Mouse (Mus musculus) midbrain, embryonic 14.5 days (tissue): ENCODE data around the gene Cfap70. TPM values are rescaled to one million over a fixed set of nuclear protein-coding genes. Genes with fewer than 3 reads are reported as not detected.

ENCODE experiments used
- ATAC-seq: fragments of 200-750 bp; cut with Nextera tagmentation; 2 replicates; pipeline ENCODE4 v1.8.0; 2017; ENCODE audit warnings: moderate number of reproducible peaks, moderate library complexity; ENCODE audit not compliant: low FRiP score, low TSS enrichment
- DNase-seq: peaks from one replicate; pipeline ENCODE4 v3.0.0-alpha.2; 2015
- H3K27ac ChIP-seq: fragments of 300-500 bp; sonication (generic); replicated peaks from 2 replicates; pipeline ENCODE4 v1.5.1; 2014; ENCODE audit warnings: mild to moderate bottlenecking, low read depth, low read length, moderate library complexity
- H3K27me3 ChIP-seq: fragments of 300-500 bp; sonication (generic); 2 replicates; pipeline ENCODE4 v1.6.1; 2014; ENCODE audit warnings: low read length, control low read depth, mixed read lengths; ENCODE audit not compliant: control insufficient read depth, insufficient read depth
- H3K36me3 ChIP-seq: fragments of 300-500 bp; sonication (generic); 2 replicates; pipeline ENCODE4 v1.6.1; 2014; ENCODE audit warnings: low read length, control low read depth; ENCODE audit not compliant: control insufficient read depth, insufficient read depth
- H3K4me1 ChIP-seq: fragments of 300-500 bp; sonication (generic); 2 replicates; pipeline ENCODE4 v1.6.1; 2014; ENCODE audit warnings: mild to moderate bottlenecking, antibody characterized with exemption, low read length, control low read depth; ENCODE audit not compliant: control insufficient read depth, insufficient read depth
- H3K4me2 ChIP-seq: fragments of 300-500 bp; sonication (generic); 2 replicates; pipeline ENCODE4 v1.6.1; 2014; ENCODE audit warnings: mild to moderate bottlenecking, low read length, moderate library complexity
- H3K4me3 ChIP-seq: fragments of 300-500 bp; sonication (generic); replicated peaks from 2 replicates; pipeline ENCODE4 v1.5.1; 2014; ENCODE audit warnings: low read depth, low read length
- H3K9ac ChIP-seq: fragments of 300-500 bp; sonication (generic); replicated peaks from 2 replicates; pipeline ENCODE4 v1.6.1; 2014; ENCODE audit warnings: mild to moderate bottlenecking, low read length, moderate library complexity
- H3K9me3 ChIP-seq: fragments of 300-500 bp; sonication (generic); 2 replicates; pipeline ENCODE4 v1.6.1; 2016; ENCODE audit warnings: low read length, control low read depth, mixed read lengths; ENCODE audit not compliant: control insufficient read depth
- WGBS: fragments of 180-500 bp; shearing (Covaris S2); extraction: QIAGEN DNeasy Blood & Tissue Kit; methylation state at CpG from one replicate; pipeline ENCODE4 v1.1.7; 2014; 5-methylcytosine and 5-hydroxymethylcytosine counted together
- polyA plus RNA-seq: library from polyadenylated mRNA; unstranded; fragments of >200 nt; fragmentation: Nextera tagmentation; extraction: Ambion mirVana; gene quantifications from 2 replicates; pipeline ENCODE4 v1.2.1, GENCODE M21; 2014

Cfap70 gene
- polyA plus RNA-seq, 1 experiment from 2014 or later: 1.00 TPM

DNA sequence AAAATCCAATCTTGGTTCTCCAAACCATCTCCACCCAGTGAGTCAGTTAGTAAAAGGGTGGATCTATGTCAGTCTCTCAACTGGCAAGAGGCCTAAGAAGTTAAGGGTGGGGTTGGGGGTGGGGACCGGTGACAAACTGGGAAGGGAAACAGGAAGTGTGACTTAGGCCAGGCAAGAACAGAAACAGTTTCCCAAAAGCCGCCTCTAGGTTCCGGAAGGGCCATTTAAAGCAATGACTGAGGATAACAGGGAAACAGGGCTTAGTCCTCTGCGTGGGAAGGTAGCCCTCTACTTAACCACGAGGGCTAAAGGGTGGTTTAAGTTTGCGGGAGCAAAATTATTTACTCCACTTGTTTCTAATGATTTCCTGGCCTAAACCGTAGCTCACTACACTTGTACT lies 26.8 kb upstream of the Cfap70 start:
- Histone ChIP-seq H3K27me3 (no peaks in the 10 kb centered on the region), H3K4me2 (peak overlapping the region; percentile 92), H3K27ac (no peak overlapping the region), H3K36me3 (no peaks in the 10 kb centered on the region), H3K9ac (no peak overlapping the region), H3K4me3 (peak overlapping the region; percentile 58), H3K4me1 (no peaks in the 10 kb centered on the region), H3K9me3 (no peaks in the 10 kb centered on the region)
- 40% methylated on average over 7 of the region's 7 CpGs for WGBS
- DNase-seq (peak; percentile 2), ATAC-seq (no peak)

DNA sequence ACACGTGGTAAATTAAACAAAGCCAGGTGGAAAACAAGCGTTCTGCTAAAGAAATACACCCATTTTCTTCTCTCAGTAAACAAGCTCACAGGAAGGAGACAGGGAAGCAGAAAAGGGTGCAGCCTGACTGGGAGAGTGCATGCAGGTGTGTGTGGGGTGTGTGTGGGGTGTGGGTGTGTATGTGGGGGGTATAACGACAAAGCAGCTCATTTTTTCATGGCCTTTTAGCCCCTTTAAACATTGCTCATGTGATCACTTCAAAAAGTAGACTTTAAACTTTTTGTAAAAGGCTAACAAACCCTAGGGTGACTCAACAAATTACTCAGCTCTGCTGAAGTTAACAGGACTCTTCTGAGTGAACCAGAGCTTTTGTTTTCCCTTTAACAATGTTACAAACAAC lies 26.4 kb upstream of the Cfap70 start:
- H3K27me3 ChIP-seq: no peaks in the 10 kb centered on the region
- no peaks in the 10 kb centered on the region for H3K9me3 ChIP-seq
- no peak overlapping the region for H3K27ac ChIP-seq
- ATAC-seq (no peak), DNase-seq (no peak)
- H3K9ac ChIP-seq: no peak overlapping the region
- H3K36me3 ChIP-seq: no peaks in the 10 kb centered on the region
- H3K4me3 ChIP-seq: no peak overlapping the region
- 57% methylated on average over 3 of the region's 3 CpGs for WGBS
- no peaks in the 10 kb centered on the region for H3K4me1 ChIP-seq
- no peak overlapping the region for H3K4me2 ChIP-seq

DNA sequence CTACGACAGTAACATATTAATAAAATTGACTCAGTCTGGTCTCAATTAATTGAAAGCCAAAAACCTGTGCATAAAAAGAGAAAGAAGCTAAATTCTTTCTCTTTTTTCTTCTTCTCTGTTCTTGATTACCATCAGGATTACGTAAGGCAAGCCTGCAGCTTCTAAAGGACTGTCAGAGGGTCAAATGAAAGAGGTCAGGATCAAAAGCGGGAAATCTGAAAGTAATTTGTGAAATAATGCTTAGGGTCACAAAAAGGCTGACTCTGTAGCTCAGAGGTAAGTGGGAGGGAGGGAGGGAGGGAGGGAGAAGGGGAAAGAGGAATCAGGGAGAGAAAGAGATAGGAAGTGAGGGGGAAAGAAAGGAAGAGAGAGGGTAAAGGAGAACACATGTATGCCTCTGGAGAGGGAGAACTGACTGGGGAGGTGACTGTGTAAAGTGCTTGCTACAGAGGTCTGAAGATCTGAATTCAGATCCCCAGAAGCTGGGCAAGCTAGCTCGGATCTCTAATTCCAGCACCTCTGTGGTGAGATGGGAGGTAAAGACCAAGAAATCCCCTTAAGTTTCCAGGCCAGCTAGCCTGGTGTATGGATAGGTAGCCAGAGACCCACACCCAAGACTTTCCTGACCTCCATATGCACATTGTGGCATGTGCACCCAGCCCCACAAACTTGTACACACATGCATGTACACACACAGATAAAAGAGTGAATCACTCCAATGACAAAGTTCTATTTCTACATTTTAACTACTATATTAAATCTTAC lies 25.4 kb upstream of the Cfap70 start:
- ATAC-seq (no peak), DNase-seq (no peak)
- H3K9me3 ChIP-seq: no peaks in the 10 kb centered on the region
- no peaks in the 10 kb centered on the region for H3K36me3 ChIP-seq
- no peak overlapping the region for H3K27ac ChIP-seq
- no peak overlapping the region for H3K4me2 ChIP-seq
- H3K9ac ChIP-seq: no peak overlapping the region
- H3K4me1 ChIP-seq: no peaks in the 10 kb centered on the region
- H3K27me3 ChIP-seq: no peaks in the 10 kb centered on the region
- 38% methylated on average over 4 of the region's 4 CpGs for WGBS
- H3K4me3 ChIP-seq: no peak overlapping the region

DNA sequence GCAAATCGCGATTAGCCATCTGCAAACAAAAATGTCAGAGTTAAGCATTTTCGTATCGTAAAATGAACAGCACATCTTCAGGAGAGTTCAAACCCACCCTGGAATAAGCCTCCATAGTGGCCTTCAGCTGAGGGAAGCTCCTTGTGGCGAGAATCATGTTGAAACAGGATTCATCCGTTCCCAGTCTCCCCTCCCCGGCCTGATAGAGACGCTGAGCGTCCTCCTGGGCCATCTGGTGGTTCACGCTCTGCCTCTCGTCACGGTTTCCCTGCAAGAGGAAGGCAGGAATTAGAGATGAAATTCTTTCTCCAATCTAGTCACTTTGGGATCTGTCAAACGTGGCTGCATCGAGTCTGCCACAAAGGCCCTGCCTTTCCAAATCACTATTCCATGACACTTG lies 8.2 kb upstream of the Cfap70 start:
- H3K4me3 ChIP-seq: no peak overlapping the region
- WGBS: 75% methylated on average over 14 of the region's 14 CpGs
- no peak for DNase-seq

DNA sequence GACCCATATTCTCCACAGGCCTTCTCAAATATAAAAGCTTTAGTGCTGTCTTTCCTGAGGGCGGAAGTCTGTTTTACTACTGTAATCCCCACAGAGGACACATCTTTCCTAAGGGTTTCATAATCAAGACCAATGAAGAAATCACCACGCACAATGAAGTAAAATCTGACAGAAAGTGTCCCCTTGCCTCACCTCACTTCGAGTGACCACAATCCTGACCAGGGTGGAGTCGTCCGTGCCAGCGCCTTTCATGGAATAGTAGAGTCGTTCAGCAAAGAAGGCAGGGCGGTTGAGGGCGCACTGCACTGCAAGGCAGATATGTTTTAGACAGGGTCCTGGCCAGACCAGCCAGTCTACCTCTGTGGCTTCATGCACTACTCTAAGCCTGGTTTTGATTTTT lies 6.4 kb upstream of the Cfap70 start:
- Histone ChIP-seq H3K4me2 (no peak overlapping the region), H3K27me3 (no peaks in the 10 kb centered on the region), H3K27ac (no peak overlapping the region), H3K9ac (no peak overlapping the region), H3K4me3 (no peak overlapping the region), H3K9me3 (no peaks in the 10 kb centered on the region), H3K4me1 (no peaks in the 10 kb centered on the region), H3K36me3 (no peaks in the 10 kb centered on the region)
- WGBS: 91% methylated on average over 9 of the region's 9 CpGs
- ATAC-seq: no peak
- DNase-seq: no peak

More for the DNA sequence above, 8.2 kb upstream of the Cfap70 start:
- no peaks in the 10 kb centered on the region for H3K4me1 ChIP-seq
- no peak for ATAC-seq
- H3K27ac ChIP-seq: no peak overlapping the region
- H3K4me2 ChIP-seq: no peak overlapping the region
- no peaks in the 10 kb centered on the region for H3K9me3 ChIP-seq
- H3K36me3 ChIP-seq: 0 out of 2 replicates have a peak, but pooled peaks cover 2% of the 10 kb centered on the region
- H3K9ac ChIP-seq: no peak overlapping the region
- no peaks in the 10 kb centered on the region for H3K27me3 ChIP-seq

DNA sequence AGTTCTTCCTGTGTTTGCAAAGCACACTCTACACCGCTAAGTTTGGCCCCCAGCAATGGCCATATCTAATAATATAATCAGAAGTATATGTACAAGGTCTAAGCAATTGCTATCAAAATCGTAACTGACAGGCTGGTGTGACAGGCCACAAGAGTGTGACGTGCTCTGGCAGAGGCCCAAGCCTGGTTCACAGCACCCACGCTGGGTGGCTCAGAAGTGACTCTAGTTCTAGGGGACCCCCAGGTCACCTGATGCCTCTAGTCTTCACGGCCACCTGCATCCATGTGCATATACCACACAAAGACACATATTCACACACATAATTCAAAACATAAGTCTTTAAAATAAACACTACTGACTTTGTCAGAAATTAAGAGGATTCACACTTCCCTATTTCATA lies 903 bp upstream of the Cfap70 start:
- no peak for DNase-seq
- no peak overlapping the region for H3K4me2 ChIP-seq
- H3K4me3 ChIP-seq: no peak overlapping the region
- no peak for ATAC-seq
- 94% methylated on average over 5 of the region's 5 CpGs for WGBS
- no peak overlapping the region for H3K9ac ChIP-seq
- no peaks in the 10 kb centered on the region for H3K36me3 ChIP-seq
- H3K9me3 ChIP-seq: no peaks in the 10 kb centered on the region
- no peaks in the 10 kb centered on the region for H3K4me1 ChIP-seq
- H3K27ac ChIP-seq: no peak overlapping the region
- no peaks in the 10 kb centered on the region for H3K27me3 ChIP-seq

DNA sequence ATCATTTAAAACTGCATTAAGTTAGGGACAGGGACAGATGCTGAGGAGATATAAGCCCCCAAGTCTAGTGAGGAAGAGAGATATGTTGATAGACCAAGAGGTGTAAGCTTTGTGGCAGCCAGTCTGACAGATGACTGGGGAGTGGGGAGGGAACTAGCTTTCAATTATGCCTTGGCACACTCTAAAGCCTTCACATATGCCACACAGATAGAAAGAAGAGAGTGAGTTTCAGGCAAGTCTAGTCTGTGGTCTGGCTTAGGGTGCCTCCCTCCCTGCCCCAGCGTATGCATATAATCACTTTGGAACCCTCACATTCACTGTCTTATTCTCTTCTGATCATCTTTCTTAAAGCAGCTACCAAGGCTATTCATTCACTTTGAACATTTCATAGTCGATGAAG lies 724 bp downstream of the Cfap70 start:
- peak; percentile 3 for DNase-seq
- Histone ChIP-seq H3K27me3 (no peaks in the 10 kb centered on the region), H3K9ac (peak overlapping the region; percentile 45), H3K27ac (0 out of 2 replicates have a peak overlapping the region, but pooled peaks have one; percentile 20), H3K36me3 (no peaks in the 10 kb centered on the region), H3K4me1 (no peaks in the 10 kb centered on the region), H3K4me2 (peak overlapping the region; percentile 65), H3K9me3 (no peaks in the 10 kb centered on the region), H3K4me3 (peak overlapping the region; percentile 34)
- 19% methylated on average over 2 of the region's 2 CpGs for WGBS
- ATAC-seq: no peak

DNA sequence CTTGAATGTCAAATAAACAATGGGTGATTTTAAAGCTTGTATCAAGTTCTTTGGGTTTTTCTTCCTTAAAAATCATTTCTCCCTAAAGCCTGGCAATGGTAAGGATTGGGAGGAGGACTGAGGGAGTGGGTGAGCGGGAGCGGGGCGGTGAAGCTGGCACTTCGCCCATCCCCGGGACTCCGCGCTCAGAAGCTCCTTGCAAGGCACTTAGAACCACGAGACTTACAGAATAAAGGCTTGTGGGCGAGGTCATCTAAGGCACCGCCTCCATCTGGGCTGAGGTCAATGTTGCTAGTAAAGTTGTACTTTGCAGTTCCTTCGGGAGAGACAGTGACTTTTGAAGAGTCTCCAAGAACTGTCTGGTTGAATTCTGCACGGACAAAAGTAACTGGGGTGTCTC lies 4.8 kb downstream of the Cfap70 start:
- H3K9ac ChIP-seq: no peak overlapping the region
- WGBS: 61% methylated on average over 12 of the region's 12 CpGs
- H3K4me1 ChIP-seq: no peaks in the 10 kb centered on the region
- no peak overlapping the region for H3K4me3 ChIP-seq
- H3K36me3 ChIP-seq: no peaks in the 10 kb centered on the region
- no peak overlapping the region for H3K4me2 ChIP-seq
- no peaks in the 10 kb centered on the region for H3K27me3 ChIP-seq
- no peak overlapping the region for H3K27ac ChIP-seq
- no peaks in the 10 kb centered on the region for H3K9me3 ChIP-seq
- ATAC-seq (no peak), DNase-seq (no peak)

DNA sequence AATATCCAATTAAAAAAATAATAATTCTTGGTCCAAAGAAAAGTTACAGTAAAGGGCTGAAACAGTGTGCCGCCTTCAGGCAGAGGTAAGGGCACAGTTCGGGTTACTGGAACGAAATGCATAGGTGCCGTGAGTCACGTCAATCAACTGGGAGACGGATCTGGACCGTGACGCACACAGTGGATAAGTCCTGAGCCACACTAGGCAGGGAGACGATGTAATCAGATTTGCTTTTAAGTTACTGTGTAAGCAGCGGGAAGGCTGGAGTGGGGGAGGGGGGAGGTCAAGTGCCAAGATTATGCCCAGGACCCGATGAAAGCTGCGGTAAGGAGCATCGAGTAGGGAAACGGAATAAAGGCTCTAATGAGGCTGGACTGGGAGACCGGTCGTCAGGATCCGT lies 9.8 kb downstream of the Cfap70 start:
- Histone ChIP-seq H3K4me3 (no peak overlapping the region), H3K27ac (no peak overlapping the region), H3K4me2 (peak overlapping the region; percentile 15; the same call in 1 of the 2 replicates), H3K36me3 (no peaks in the 10 kb centered on the region), H3K9ac (no peak overlapping the region), H3K27me3 (no peaks in the 10 kb centered on the region), H3K9me3 (no peaks in the 10 kb centered on the region), H3K4me1 (no peaks in the 10 kb centered on the region)
- WGBS: 35% methylated on average over 17 of the region's 17 CpGs
- DNase-seq (peak; percentile 14), ATAC-seq (no peak)
